Mouse (Mus musculus): ENCODE measurements at regions not wholly inside any gene's neighbourhood (a gene's known extent, or its start where the extent isn't known, plus 50 kb on each side); places are given as distances from the start of the nearest gene placed in this dataset.

DNA sequence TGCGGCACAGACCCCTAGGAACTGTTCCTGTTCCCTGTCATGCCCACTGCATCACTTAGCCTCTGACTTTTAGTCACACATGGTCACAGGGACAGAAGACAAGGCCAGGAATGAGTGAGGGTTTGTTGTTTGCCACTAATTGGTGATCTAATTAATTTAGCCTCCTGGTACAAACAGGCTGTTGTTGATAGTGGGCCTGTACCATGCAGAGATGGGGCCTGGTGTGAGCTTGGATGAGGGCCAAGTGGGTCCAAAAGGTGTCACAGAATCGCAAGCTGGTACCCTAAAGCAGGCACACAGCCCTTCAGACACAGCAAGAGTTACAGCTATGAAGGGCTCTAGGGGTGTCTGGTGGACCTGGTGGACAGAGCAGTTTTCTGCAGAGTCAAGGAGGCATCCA is 421.2 kb upstream of the Mki67 start:
- TF ChIP-seq POLR2A (IDR thresholded peaks at IDR 0.05; ENCODE audit: low read depth, low read length) (no peak), CTCF (conservative IDR thresholded peaks at IDR 0.05; ENCODE audit: insufficient read depth, insufficient read length, low read depth, low read length) (no peak)
